Mouse (Mus musculus): Measurements from ENCODE around the gene Spint3.
"Not testable (repeated sequence)": the region's sequence is repeated elsewhere in the genome, so short reads cannot be mapped to it uniquely, and the experiment has no call there.

The Spint3 gene

GRCm38 (mm10) chr2:164573359-164573758 is at the start of gene Spint3:
Gene Spint3 (minus strand): TSS chr2:164573459.
- DNase-seq (ENCODE audit: low spot score) = not testable (repeated sequence)

GRCm38 (mm10) chr2:164621775-164622174 is 48.5 kb upstream of the Spint3 start:
- DNase-seq (ENCODE audit: low spot score) = no peak

GRCm38 (mm10) chr2:164619050-164619449 is 45.8 kb upstream of the Spint3 start:
- DNase-seq (ENCODE audit: low spot score) = no peak

DNA sequence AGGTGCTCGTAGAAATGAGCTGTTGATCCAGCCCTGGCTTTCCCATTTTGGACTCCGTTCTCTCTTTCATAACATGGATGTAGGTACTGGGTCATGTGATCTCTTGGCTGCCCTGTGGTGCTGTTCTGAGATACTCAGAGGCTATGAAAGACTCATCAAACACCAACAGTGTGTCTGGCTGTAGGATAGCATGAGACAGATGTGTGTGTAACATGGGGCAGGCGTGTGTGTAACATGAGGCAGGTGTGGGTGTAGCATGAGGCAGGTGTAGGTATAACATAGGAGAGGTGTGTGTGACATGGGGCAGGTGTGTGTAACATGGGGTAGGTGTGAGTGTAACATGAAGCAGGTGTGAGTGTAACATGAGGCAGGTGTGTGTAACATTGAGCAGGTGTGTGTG is 42.1 kb upstream of the Spint3 start:
- no peak for DNase-seq (ENCODE audit: low spot score)

- DNase-seq (ENCODE audit: low spot score) = not testable (repeated sequence)
Measured at GRCm38 (mm10) chr2:164613471-164613870, 40.2 kb upstream of the Spint3 start, which contains the start of the genes Wfdc6b and Wfdc8. Gene Wfdc6b (plus strand): TSS chr2:164613522. Gene Wfdc8 (minus strand): TSS chr2:164613626.

DNA sequence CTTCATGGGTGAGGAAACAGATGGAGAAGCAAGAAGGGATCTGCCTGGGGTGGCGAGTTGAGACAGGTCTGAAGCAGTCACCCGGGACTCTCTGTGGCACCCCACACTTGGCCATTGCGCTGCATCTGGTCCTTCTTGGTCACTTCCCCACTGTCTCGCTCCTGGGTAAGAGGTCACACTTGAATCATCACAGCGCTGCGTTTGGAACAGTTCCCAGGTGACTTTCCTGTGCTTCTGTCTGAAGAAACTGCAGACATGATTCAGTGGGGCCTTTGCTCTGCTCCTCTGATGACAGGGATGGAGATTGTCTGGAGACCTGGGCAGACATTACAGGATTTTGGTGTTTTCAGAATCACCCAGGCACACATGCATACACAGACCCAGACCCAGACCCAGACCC is 35.5 kb upstream of the Spint3 start:
- no peak for DNase-seq (ENCODE audit: low spot score)

DNA sequence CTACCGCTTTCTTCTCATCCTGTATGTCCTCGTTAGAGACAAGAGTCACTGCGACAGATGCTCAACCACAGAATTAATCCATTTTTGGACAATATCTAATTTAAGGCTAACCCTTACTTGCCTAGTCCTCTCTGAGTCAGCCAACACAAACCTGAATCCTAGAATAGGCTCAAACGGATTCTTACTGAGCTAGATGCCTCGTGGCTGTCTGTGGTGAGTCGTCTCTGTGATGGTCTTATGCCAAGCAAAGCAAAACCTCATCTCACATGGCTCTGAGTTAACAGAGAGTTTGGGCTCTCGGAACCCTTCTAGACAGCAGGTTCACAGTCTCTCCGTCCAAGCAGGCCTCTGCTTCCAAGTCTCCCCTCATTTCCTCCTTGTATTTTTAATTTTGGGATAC is 31.2 kb upstream of the Spint3 start:
- DNase-seq (ENCODE audit: low spot score) = no peak

DNA sequence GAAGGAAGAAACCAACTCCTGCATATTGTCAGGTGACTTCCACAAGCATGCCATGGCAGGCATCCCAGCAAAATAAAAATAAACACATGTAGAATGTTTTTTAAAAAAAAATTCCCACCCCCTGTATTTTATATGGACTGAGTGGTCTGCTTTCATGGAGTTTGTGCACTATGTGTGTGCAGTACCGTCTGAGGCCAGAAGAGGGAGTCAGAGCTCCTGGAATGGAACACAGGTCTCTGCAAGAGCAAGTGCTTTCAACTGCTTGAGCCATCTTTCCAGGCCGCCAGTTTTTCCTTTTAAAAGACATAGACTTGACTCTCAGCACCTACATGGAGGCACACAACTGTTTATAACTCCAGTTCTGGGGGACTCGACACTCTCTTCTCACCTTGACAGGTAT is 30.2 kb upstream of the Spint3 start:
- no peak for DNase-seq (ENCODE audit: low spot score)

DNA sequence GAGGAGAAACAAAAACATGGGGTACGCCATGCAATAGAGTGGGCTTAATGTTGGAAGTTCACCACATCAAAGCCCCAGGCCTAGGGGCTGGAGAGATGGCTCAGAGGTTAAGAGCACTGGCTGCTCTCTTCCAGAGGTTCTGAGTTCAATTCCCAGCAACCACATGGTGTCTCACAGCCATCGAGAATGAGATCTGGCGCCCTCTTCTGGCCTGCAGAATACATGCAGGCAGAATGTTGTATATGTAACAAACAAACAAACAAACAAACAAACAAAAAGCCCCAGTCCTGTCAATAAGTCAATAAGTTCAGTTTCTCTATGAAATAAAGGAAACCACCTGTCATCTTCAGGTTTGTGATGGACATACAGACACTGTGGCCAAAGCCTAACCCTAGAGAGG is 26.9 kb upstream of the Spint3 start:
- no peak for DNase-seq (ENCODE audit: low spot score)

DNA sequence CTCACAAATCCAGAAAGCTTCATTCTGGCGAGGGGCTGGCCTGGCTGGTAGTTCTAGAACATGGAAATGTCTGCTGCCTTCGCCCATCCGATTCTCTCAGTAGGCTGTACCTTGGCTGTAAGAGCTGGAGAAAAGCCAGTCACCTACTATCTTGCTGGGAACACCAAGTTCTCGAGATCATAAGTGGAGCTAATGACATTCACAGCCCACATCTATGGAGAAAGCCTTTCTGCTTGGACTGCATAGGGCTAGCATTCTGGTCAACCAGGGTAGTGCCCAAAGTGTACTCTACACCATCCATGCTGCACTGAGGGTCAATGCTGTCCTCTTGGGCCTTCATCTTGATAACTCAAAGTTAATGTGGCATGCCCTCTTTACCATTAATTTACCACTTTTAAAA is 20.2 kb upstream of the Spint3 start, which contains the start of gene Eppin:
Gene Eppin, minus strand, starts transcription at position 101 of the 400 bp plus-strand sequence.
- no peak for DNase-seq (ENCODE audit: low spot score)

- DNase-seq (ENCODE audit: low spot score) = peak; percentile 81
Measured at GRCm38 (mm10) chr2:164592014-164592413, 18.8 kb upstream of the Spint3 start.

- not testable (repeated sequence) for DNase-seq (ENCODE audit: low spot score)
Measured at GRCm38 (mm10) chr2:164585025-164585725, 11.9 kb upstream of the Spint3 start, which contains the start of gene Wfdc6a. Gene Wfdc6a (minus strand): TSS chr2:164585447.

- no peak for DNase-seq (ENCODE audit: low spot score)
Measured at GRCm38 (mm10) chr2:164567460-164567859, 5.8 kb downstream of the Spint3 start.

DNA sequence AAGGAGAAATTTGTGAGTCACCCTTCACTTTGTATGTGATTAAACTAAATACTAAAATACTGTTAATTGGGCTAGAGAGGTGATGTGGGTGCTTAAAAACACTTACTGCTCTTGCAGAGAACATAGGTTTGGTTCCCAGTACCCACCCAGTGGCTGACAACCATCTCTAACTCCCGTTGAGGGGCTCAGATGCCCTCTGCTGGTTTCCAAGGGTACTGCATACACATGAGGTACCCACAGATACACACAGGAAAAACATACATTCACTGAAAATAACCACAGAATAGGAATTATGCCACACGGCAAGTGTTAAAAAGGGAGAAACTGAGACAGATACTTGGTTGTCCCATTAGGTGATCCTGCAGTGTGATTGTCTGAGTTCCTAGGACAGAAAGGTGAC is 6.3 kb downstream of the Spint3 start:
- no peak for DNase-seq (ENCODE audit: low spot score)

GRCm38 (mm10) chr2:164564346-164564745 is 8.9 kb downstream of the Spint3 start:
- DNase-seq (ENCODE audit: low spot score) = no peak

- DNase-seq (ENCODE audit: low spot score) = peak; percentile 77
Measured at GRCm38 (mm10) chr2:164563339-164564038, 9.8 kb downstream of the Spint3 start.

DNA sequence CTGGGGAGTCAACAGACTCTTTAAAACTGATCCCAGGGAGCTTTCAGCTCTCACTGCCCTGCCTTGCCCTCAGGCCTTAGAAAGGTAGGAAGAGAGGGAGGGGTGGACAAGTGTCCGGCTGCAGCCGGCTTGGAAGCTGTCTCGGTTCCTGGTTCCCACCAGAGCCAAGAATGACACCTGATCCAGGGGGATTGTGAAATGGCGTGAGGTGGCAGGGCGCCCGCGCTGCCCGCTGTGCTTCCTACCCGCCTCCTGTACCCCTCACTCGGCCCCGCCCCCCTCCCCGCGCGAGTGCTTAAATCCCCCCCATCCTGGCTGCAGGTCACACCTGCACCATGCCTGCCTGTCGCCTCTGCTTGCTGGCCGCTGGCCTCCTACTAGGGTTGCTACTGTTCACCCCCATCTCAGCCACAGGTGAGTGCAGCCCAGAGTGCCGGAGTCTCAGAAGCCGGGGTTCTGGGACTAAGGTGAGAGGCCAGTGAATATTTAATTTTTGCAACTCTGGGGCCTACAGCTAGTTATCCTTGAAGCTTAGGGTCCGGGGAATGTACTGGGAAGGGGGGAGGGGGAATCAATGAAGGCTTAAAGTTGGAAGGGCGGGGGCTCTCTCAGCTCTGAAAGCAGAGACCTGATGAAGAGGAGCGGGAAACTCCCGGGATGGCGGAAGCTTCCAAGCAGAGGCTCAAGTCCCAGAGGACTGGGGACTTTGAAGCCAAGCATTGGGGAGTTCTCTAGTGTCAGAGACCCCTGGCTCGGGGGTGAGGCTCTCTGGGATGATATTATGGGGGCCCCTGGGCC is 10.7 kb downstream of the Spint3 start, which contains the start of gene Wfdc2:
Gene Wfdc2, plus strand, starts transcription at position 23 of the 798 bp plus-strand sequence.
- peak; percentile 21 for DNase-seq (ENCODE audit: low spot score)

DNA sequence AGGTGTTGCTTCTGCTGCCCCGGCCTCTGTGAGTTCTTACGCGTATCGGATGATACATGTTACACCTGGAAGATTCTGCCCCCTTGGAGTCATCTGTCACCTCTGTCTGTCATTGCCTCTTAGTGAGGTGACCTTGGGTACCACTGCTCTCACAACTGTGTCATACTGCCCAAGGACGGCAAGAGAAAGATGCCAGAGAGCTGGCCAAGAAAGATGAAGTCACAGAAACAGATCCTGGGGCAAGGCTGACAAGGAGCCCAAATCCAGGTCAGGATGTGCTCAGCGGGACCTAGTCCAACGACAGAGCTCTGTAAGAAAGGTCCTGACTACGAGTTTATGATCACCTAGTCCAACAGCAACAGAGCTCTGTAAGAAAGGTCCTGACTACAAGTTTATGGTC is 13.2 kb downstream of the Spint3 start:
- no peak for DNase-seq (ENCODE audit: low spot score)

- no peak for DNase-seq (ENCODE audit: low spot score)
Measured at GRCm38 (mm10) chr2:164558991-164559645, 14.1 kb downstream of the Spint3 start.

- DNase-seq (ENCODE audit: low spot score) = no peak
Measured at GRCm38 (mm10) chr2:164558426-164558825, 14.8 kb downstream of the Spint3 start.

DNA sequence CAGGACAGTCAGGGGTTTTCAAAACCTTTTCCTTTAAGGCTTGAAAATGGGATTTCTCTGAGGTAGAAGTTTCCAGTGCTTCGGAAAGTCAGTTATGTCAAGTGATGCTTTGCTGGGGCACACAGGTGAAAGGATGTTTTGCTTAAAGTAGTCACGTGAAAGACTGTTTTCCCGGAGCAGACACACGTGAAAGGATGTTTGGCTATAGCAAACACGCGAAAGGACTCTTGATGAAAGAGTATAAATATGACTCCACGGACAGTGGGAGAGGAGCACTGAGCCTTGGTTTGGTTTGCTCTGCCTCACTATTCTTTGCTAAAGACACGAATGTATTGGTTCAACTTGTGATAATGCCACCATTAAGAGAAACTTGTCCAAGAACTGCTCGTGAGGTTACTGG is 21.8 kb downstream of the Spint3 start:
- DNase-seq (ENCODE audit: low spot score) = no peak

GRCm38 (mm10) chr2:164550895-164551269 is 22.4 kb downstream of the Spint3 start:
- no peak for DNase-seq (ENCODE audit: low spot score)
